Mouse (Mus musculus) T-cell, adult 2 months (primary cell): ENCODE results near the gene Gm525.
"Not testable (repeated sequence)": the region's sequence is repeated elsewhere in the genome, so short reads cannot be mapped to it uniquely, and the experiment has no call there.

Source experiments
- DNase-seq: peaks from one replicate; pipeline ENCODE4 v3.0.0; 2022; ENCODE audit warnings: low spot score

Gene Gm525

DNA sequence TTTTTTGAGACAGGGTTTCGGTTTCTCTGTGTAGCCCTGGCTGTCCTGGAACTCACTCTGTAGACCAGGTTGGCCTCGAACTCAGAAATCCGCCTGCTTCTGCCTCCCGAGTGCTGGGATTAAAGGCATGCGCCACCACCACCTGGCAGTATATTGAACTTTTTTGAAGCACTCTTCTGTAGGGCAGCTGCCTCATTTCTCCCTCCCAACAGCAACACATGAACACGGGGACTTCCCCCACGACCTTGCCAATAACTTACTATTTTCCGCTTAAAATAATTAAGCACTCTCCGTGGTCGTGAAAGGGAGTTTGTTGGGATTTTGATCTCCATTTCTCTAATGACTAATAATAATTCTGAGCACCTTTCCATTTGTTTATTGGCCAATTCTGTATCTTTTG is 23.7 kb downstream of the Gm525 start:
- not testable (repeated sequence) for DNase-seq

DNA sequence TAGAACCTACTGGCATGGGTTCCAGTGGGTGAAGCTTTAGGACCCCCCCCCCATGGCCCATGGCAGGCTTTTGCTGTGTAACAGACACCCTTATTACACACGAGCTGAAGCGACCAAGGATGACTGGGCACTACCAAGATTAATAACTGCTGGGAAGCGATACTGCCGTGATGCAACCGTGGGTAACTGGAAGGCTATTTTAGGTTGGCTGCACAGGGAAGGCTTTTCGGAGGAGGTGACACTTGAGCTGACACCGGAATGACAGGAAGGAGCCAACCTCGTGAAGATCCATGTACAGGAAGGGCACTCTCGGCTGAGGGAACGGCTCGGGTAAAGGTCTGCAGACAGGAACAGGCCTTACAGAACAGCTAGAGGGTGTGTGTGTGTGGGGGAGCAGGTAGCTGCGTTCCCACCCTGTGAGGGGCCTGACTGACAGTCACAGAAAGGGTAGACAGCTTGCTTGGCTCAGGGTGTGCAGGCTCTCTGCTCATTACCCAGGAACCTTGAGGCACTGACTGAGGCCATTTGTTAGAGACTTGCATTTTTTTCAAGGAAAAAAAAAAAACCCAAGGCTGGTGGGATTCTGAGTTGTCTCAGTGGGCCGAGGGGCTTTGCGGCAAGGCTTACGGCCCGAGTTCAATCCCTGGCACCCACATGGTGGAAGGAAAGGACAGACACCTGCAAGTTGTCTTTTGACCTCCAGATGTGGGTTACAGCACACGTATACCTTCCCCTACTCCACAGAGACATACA is 24.6 kb downstream of the Gm525 start:
- no peak for DNase-seq

GRCm38 (mm10) chr11:89098930-89099329 is 25.3 kb downstream of the Gm525 start:
- no peak for DNase-seq

DNA sequence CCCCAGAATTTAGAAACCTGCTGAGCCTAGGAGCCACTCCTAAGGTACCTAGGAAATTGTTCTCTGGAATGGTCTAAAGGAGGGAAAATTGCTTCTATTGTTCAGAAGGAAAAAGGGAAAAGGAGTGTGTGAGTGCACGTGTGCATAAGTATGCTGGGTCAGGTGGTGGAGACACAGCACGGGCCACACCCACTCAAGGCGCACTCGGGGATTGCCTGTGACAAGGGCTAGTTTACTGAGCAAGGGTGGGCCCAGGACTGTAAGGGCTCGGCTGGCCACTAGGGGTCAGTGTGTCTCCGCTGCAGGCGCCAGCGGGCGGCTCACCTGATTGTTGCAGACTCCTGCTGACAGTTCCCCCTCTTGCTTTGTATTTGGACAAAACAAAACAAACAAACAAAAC is 26.8 kb downstream of the Gm525 start:
- peak; percentile 88 for DNase-seq

- DNase-seq: peak; percentile 46
Measured at GRCm38 (mm10) chr11:89100826-89101321, 27.2 kb downstream of the Gm525 start.

DNA sequence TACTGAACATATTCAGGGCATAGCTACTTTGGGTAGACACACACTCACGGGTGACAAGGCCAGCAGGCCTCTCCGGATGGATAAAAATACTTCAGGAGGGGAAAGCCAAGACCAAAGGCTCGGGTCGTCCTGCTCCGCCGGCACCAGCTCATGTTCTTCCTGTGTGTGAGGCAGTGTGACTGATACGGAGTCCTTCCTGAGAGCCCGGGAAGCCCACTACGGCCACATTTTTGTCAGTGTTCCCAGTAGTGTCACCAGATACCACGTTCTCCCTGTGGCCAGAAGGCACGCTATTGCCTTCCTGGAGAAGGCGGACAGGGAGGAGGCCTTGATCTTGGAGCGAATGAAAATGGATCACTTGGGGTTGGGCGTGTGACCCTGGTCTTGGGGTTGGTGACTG is 29.5 kb downstream of the Gm525 start:
- DNase-seq: no peak

DNA sequence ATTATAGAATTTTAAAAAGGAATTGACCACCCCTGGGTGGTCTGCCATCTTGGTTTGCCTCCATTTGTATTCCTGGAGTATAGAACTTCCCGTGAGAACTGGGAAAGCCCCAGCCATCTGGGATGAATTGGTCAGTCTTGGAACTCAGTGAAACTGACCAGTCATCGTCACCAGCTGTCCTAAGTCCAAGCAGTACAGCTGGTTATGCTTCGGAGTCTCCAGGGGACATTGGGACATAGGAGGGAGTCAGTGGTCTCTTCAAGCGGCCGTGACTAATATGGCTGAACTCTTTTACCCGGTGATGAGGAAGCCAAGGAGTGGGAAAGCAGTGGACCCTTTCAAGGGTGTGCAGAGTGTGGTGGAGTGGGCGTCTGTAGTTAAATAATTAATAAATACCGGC is 31.6 kb downstream of the Gm525 start:
- no peak for DNase-seq

GRCm38 (mm10) chr11:89105823-89106222 is 32.2 kb downstream of the Gm525 start:
- peak; percentile 28 for DNase-seq

GRCm38 (mm10) chr11:89107180-89107807 is 33.7 kb downstream of the Gm525 start:
- DNase-seq: no peak

- no peak for DNase-seq
Measured at GRCm38 (mm10) chr11:89124411-89124810, 50.8 kb downstream of the Gm525 start.

DNA sequence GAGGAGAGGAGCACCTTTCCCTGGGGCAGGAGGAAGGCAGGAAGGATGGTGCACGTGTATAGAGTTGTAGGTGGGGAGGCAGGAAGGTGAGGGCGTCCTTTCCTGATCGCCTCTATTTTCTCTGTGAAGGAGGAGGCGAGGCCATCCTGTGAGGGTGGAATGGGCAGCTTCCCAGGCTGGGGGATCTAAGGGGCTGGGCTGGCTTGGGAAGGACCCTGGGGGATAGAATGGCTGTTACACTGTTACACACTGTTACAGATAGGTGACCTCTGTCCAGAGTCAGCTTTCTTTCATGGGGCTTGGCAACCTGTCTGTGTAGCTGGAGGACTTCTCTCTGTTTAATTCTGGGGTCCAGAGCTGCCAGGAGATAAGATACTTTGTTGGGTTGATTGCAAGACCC is 57.2 kb downstream of the Gm525 start:
- no peak for DNase-seq

DNA sequence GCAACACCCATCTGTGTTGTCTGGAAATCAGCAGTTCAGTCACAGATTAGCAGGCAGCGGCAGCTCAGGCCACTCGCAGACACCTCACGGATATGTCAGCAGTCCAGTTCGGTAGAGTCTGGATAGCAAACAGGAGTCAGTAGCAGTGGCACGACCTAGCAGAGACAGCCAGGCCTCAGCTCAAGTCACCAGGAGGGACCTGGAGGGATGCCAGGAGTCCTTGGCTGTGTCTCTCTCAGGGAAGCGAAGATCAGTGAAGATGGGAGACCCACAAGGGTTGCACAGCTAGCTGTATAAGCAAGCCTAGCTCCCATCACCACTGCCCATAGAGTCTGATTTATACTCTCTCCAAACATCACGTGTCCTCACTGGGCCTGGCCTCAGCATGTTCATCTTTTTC is 58.8 kb downstream of the Gm525 start:
- DNase-seq: no peak

DNA sequence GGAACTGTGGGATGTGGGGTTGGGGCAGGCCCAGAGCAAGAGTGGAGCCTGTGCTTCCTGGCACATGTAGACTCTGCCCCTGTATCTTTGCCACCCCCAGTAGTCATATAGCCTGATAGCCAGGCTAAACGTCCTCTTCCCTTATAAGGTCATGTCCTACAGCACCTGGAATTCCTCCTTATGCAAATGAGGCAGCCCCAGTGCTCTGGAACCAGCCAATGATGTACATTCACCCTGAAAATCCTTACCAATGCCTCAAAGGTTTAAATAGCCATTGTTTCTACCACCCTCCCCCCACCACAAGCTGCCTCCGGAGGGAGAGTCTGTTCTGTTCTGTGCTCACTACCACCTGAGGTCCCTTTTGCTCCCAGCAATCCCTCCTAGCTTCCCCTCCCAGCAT is 60.6 kb downstream of the Gm525 start:
- no peak for DNase-seq

- DNase-seq: no peak
Measured at GRCm38 (mm10) chr11:89137915-89138314, 64.3 kb downstream of the Gm525 start.
